Mouse (Mus musculus) limb, embryonic 12.5 days (tissue): ENCODE measurements around the gene 2310033P09Rik. TPM values are rescaled to one million over a fixed set of nuclear protein-coding genes. Genes with fewer than 3 reads are reported as not detected.

Experiments used
- polyA plus RNA-seq: library from polyadenylated mRNA; unstranded; fragments of >200 nt; fragmentation: Nextera tagmentation; extraction: Ambion mirVana; gene quantifications from 2 replicates; pipeline ENCODE4 v1.2.1, GENCODE M21; 2016

Gene 2310033P09Rik
- polyA plus RNA-seq, 1 experiment from 2014 or later: 36.9 TPM

Other genes with a start within 250 kb of the 2310033P09Rik start
- 21.6 and 22.4 TPM in 2 replicates for gene Trim11, start 230.2 kb upstream of the 2310033P09Rik start, polyA plus RNA-seq
- 0.70 and 1.00 TPM in 2 replicates for gene Obscn, start 71.9 kb upstream of the 2310033P09Rik start, polyA plus RNA-seq
- 4.5 and 5.0 TPM in 2 replicates for gene Iba57, start 44.6 kb upstream of the 2310033P09Rik start, polyA plus RNA-seq
- 0.65 and 1.2 TPM in 2 replicates for gene Gjc2, start 25.1 kb upstream of the 2310033P09Rik start, polyA plus RNA-seq
- 121 and 130 TPM in 2 replicates for gene Guk1, start 16.1 kb upstream of the 2310033P09Rik start, polyA plus RNA-seq
- gene Mrpl55, start 5.8 kb upstream of the 2310033P09Rik start, polyA plus RNA-seq: 93.9 and 94.7 TPM in 2 replicates
- 602 and 603 TPM in 2 replicates for gene Arf1, start 19.9 kb downstream of the 2310033P09Rik start, polyA plus RNA-seq
- 1.6 and 2.6 TPM in 2 replicates for gene Wnt3a, start 82.4 kb downstream of the 2310033P09Rik start, polyA plus RNA-seq
- gene Wnt9a, start 98.6 kb downstream of the 2310033P09Rik start, polyA plus RNA-seq: 5.0 and 5.6 TPM in 2 replicates
- gene Prss38, start 167.3 kb downstream of the 2310033P09Rik start, polyA plus RNA-seq: 0.16 TPM in 1 of 2 replicates, not detected in the other
- gene Jmjd4, start 241.7 kb downstream of the 2310033P09Rik start, polyA plus RNA-seq: 17.4 and 18.6 TPM in 2 replicates
- gene Snap47, start 242.9 kb downstream of the 2310033P09Rik start, polyA plus RNA-seq: 142 and 145 TPM in 2 replicates